Mouse (Mus musculus) gastrocnemius, postnatal 36 days (tissue): ENCODE results near the gene Bicd2. TPM values are rescaled to one million over a fixed set of nuclear protein-coding genes. Genes with fewer than 3 reads are reported as not detected.

Source experiments
- DNase-seq, 2 experiments: peaks; one replicate each; pipeline ENCODE4 v3.0.0; 2022
- intact Hi-C: fragments of 180-260 bp; cut with DNase I; formaldehyde crosslinking; loops from one replicate; pipeline ENCODE4 v1.15.1; 2025
- total RNA-seq, 2 experiments: library from RNA; stranded (reverse); gene quantifications; 2 replicates each; pipeline ENCODE4 v1.2.3; 2021

Bicd2 gene
- total RNA-seq, 2 experiments from 2014 or later = 23.3 to 24.5 TPM

DNA sequence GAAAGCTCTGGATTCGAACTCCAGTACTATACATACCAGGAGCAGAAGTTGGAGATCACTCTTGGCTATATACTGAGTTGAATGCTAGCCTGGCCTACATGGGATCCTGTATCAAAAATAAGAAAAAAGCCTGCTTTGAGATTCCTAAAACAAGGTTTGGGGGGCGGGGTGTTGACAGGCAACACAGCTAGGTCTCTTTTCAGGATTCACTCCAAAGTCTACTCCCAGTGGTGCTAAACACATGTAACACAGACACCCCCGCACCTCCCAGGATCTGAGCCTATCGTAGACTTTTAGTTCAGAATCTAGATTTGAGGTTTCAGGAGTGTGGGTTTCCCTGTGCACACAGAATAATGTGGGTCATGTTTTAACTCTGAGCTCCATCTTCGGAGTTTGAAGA is 18.6 kb upstream of the Bicd2 start:
- intact Hi-C loops = loop anchor here (10.0 kb wide), 1 partner anchor 322 kb away; no protein-coding TSS in a partner anchor
- no peak for DNase-seq

DNA sequence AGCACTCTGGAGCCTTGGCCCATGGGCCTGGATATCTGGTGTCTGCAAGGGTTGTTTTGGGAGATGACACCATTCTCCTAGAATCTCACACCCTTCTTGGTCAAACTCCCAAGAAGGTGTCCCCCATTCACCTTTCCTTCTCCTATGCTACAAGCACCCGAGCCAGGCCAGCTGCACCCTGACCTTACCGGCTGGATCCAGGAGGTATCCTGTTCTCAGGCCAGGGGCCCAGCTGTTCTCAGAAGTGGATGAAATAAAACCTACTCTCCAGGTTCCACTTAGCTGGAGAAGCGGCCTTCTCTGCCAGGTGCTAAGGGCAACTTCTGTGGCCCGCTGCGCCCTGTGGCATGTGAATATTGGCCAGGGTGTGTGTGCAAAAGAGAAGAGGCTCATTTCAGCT is 16.5 kb upstream of the Bicd2 start:
- intact Hi-C loops = loop anchor here (10.0 kb wide), 1 partner anchor 320 kb away; no protein-coding TSS in a partner anchor
- DNase-seq = peak; percentile 56 to 71

DNA sequence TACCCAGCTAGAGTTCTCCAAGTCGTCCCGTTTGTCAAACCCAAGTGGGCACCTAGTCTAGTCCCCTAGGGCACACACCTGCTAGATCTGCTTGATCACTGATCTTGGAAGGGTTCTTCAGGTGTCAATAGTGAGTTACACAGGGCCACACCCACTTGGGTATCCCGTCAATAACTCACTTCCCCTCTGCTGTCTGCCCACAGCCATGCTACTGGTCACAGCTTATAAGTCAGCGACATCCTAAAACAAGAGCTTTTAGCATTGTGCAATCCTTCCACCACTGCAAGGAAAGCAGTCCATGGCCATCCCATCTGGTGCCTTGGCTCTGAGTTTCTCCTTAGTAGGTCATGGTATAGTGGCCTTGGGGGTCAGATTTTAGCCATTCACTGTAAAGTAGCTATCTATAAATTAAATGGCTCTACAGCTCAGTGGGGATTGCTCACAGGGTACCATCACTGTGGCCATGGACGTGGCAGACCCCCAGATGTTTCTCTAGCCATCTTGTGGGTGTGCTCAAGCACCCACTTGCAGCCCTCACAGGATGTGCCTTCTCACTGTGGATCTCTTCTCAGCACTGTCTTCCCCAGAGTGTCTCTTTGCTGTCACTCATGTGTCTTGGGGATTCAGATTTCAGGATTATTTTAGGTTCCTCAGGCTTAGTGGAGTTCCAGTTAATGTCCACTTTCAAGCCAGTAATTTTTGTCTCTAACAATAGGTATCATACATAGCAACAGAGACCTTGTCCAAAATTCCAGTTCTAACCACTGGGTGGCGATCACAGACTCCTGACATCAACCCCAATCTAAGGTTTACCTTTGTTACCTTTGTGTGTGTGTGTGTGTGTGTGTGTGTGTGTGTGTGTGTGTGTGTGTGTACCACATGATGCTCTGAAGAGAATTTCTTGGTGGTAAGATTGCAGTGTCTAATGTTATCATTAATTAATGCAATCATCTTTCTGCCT is 14.9 kb upstream of the Bicd2 start:
- DNase-seq = no peak
- intact Hi-C loops = loop anchor here (2.0 to 10.0 kb wide), 2 partner anchors 54 to 318 kb away; no protein-coding TSS in a partner anchor

DNA sequence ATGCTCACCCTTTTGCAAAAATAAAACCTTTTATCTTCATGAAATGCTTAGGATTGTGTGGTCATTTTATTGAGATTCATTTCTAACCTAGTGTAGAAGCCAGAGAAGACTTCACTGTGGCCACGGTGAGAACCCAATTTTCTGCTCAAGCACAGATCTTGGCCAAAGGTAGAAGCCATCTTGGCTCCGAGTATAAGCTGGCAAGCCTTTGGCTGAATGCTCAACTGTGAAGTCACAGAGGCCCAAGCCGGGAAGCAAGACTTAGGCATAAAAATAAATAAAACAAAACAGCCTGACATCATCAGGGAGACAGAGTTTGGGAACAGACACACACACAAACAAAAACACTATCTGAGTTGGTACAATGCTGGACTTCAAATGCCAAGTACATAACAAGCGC is 13.3 kb upstream of the Bicd2 start:
- intact Hi-C loops = loop anchor here (10.0 kb wide), 1 partner anchor 317 kb away; no protein-coding TSS in a partner anchor

DNA sequence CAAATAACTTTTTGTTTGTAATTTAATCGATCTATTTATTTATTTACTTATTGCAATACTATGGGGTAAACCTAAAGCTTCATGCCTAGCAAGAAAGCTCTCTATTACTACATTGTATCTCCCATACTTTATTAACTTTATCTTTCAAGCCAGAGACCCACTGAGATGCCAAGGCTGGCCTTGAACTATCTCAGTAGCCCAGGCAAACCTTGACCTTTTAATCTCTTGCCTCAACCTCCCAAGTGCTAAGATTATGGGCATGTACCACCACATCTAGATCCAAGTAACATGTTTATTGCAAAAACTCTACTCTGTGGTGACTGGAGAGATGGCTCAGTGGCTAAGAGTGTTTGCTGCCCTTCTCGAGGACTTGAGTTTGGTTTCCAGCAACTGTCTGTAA is 8.1 kb upstream of the Bicd2 start:
- DNase-seq = no peak
- intact Hi-C loops = no loop called here

More for the DNA sequence above, 13.3 kb upstream of the Bicd2 start:
- no peak for DNase-seq

DNA sequence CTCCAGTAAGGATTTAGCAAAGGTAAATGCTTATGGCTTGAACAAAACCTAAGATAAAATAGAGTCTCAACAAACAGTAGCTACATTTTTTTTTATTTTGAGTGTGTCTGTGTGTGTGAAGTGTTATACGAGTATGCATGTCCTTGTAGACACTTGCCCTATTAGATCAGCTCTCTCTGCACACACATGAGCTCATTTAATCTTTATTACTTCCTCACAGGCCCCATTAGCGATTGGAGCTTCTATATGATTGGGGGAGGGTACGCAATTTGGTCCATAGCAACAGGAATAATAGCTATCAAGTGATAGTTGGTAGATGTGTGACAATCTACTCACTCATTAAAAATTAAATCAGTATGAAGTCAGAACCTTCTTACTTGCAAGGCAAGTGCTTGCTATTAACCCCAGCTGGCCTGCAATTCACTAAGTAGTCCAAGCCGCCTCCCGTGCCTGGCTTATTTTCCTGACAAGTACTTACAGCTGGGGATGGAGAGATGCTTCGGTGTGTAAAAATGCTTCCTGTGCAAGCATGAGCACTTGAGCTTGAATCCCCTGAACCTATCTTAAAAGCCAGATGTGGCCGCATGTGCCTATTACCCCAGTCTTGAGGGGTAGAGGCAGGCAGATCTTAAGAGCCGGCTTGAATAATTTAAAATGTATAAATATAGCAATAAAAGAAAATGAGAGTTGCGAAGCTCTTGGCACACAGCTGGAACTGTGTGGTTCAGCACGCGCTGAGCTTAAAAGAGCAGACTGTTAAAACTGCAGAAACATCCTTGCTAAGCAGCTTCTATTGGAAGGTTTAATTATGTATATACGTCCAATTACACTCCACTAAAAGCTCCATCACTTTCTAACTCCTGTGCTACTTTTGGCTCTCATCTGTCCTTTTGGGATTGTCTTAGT is 6.1 kb upstream of the Bicd2 start:
- DNase-seq = no peak
- intact Hi-C loops = no loop called here

DNA sequence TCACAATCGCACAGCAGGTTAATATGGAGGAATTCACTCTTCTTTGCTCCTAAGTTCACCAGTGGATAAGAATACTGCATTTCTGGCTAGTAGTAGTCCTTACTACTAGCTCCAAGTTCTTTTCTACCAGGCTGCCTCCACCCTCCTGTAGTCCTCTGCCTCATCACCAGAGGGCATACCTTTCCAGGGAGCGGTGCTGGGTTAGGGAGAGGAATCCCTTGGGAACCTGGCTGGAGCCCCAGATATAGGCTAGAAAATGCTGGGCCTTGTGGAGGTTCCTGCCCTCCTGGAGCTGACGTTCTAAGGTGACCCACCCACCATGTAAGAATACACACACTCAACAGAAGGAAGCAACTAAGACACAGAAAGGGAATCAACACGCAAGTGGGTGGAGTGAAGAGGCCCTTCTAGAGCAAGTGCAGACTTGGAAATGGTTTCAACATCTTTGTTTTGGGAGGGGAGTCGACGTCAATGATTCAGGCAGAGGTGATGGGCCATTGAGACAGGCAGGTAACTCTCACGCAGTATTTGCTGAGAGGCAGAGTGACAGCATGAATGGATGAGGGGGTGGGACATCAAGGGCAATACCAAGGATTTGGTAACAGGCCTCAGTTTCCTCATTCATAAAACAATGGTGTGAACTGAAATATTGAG is 2.4 kb upstream of the Bicd2 start:
- intact Hi-C loops = loop anchor here (2.0 kb wide), 1 partner anchor 42 kb away; no protein-coding TSS in a partner anchor
- DNase-seq = peak in 1 of 2 experiments; percentile 53

DNA sequence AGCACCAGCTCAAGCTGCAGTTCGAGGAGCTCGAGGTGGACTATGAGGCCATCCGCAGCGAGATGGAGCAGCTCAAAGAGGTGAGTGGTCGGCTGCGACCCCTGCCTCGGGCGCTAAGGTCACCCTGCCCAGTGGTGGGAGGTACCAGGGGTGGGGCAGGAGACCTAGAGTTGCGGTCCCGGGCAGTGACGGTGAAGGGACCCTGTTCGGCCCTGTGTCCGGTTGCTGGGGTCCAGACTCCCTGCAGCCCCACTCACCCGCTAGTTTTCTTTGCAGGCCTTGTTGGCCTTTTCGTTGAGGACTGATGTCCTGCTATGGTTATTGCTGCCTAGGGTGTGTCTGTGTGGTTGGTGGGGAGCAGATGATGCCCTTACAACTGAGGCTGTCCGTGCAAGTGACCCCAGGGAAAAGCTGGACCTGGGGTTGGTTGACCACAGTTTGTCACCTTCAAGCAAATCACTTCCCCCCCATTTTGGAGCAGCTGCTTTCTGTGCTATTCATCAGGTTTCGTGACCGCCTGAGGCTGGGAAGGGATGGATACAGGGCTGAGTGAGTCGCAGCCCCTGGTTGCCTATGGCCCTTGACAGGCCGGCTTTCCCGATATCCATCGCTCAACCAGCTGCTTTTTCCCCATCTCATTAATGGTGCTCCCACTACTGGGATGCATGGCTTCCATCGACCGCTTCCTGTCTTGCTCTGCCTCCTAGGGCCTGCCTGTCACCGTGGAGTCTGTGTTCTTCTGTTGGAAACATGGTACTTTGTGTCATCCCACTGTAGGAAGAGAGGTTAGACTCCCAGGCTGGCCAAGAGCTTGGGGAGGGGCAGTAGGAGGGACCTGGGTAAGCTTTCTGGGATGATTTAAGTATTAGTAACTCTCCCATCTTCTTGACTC is 692 bp downstream of the Bicd2 start:
- DNase-seq = no peak
- intact Hi-C loops = loop anchor here (5.0 kb wide), 1 partner anchor 310 kb away; the partner anchor contains the start of genes Cenpp and Nol8

DNA sequence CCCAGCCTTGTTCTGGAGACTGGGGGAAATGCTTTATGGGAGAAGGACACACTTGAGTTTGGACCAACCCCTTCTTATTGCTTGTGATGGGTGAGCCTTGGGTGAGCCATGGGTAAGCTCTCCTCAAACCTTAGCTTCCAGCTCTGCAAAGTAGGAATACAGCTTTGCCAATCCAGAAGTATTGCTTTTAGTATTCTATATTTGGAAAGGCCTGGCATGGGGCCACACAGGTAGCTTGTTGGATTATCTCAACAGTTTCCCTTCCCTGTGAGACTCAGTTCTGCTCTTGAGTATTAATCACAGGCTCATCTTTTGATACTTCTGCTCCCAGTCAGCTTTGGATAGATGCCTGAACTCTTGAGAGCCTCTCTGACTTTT is 1.3 kb downstream of the Bicd2 start:
- intact Hi-C loops = loop anchor here (5.0 kb wide), 1 partner anchor 310 kb away; the partner anchor contains the start of genes Cenpp and Nol8
- DNase-seq = no peak

DNA sequence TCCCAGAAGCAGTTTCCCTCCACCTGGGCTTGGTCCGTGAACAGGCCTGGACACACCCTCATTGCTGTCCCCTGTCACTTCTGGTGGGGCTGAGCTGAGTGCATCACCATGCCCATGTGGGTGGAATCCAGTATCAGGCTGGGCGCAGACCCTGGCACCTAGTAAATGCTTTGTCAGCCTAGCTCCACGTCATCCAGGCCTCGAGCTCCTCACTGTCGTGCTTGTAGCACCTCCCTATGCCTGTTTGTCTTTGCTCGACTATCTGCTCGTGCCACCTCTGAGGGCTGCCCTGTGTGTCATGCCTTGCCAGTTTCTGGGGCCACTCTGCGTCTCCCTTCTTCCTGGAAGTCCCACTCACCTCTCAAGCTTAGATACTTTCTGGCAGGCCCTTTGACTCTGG is 3.2 kb downstream of the Bicd2 start:
- no peak for DNase-seq
- intact Hi-C loops = loop anchor here (5.0 kb wide), 1 partner anchor 308 kb away; the partner anchor contains the start of genes Cenpp and Nol8

DNA sequence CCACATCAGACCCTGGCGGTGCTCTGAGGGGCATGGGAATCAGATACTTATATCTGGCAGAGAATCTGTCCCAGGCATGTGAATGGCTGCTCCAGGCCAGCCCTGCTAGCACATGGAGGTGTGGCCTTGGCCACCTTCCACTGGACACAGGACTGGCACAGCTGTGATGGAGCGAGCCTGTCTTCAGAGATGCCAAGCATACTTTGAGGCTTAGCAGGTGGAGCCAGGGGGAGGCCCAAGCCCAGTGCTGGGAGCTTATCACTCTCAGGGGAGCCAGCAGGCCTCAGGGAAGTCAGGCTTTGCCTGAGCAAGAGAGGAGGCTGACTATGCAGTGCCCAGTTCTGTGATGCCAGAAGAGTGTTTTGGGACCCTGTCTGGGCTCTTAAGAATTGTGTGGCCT is 4.1 kb downstream of the Bicd2 start:
- DNase-seq = peak; percentile 52 to 68
- intact Hi-C loops = no loop called here

DNA sequence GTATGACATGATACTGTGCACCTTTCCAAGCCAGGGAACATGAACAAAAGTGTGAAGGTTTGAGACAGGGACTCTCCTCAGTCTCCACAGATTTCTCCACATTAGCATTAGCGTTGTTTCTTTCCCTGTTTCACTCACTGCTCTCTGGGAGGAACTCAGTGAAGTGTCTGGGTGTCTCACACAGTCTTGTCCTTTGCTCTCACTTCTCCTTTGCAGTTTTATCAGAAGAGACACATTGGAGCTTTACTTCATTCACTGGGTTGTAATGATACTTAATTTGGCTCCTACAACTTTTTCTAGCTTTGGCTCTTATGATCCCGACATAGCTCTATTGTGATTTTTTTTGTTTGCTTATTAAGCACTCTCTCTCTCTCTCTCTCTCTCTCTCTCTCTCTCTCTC is 7.1 kb downstream of the Bicd2 start:
- intact Hi-C loops = no loop called here
- no peak for DNase-seq

DNA sequence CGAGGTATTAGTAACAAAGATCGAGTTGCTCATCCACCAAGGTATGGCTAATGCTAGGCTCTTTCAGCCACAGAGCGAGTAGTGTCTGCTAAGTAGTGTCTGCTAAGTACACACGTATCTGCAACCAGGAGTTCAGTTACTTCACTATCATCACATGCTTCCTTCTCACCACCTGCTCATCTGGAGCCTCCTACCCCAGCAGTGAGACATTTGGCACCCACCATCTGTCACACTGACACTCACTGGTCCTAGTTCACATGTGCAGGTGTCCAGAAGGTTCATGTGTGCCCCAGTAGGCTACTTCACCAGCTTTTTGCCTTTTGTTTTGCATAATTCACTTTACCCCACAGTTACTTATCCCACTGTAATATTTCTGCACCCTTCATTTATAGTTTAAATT is 8.0 kb downstream of the Bicd2 start:
- no peak for DNase-seq
- intact Hi-C loops = no loop called here

DNA sequence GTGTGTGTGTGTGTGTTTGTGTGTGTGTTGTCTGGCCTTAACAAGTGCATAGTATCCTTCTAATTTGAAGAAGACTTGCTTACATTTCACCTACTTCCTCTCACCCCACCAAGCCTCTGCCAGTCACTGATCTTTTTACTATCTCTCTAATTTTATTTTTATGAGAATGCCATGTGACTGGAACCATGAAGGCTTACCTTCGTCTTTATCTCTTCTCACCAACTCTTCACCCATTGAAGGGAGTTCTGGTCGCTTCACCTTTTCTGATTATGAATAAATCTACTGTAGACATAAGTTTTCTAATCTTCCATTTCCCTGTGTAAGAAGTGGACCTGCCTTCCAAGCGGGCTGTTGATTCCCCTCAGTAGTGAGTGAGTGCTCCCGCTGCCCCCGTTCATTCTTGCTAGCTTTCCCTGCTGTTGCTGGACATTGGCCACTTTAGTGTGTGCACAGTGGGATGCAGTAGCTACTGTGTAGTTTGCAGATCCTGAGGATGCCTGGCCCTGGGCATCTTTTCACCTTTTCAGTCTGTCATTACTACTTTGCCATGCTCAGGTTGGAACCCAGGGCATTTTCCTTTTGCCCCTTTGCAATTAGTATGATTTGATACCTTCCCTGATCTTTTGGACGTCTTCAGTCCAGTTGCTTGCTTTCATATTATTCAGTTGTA is 8.6 kb downstream of the Bicd2 start:
- DNase-seq = no peak
- intact Hi-C loops = no loop called here

DNA sequence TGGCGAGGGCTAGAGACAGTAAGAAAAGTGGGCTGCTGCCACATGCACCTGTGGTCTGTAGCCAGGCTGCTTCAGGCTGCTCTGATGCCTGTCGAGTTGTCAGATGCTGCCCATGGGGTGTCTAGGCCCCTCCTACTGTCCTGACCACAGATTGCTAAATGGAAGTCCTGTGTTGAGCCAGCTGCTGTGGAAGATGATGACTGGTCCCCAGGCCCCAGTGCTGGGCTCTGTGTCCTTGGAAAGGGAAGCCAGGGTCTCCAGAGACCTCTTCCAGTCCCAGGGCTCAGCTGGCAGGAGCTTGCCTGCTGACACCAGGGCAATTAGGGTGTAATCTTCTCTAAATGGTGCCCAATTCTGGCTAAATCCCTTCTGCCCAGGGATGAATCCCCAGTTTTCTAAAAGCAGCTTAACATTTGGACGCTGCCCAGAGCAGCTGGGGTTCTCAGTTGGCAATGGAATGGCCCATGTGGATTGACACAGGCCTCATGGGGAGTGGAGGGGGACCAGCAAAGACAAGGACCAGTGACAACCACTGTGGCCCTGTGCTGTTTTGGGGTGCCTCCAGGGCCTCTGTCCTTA is 11.3 kb downstream of the Bicd2 start:
- intact Hi-C loops = no loop called here
- DNase-seq = peak; percentile 37 to 47

DNA sequence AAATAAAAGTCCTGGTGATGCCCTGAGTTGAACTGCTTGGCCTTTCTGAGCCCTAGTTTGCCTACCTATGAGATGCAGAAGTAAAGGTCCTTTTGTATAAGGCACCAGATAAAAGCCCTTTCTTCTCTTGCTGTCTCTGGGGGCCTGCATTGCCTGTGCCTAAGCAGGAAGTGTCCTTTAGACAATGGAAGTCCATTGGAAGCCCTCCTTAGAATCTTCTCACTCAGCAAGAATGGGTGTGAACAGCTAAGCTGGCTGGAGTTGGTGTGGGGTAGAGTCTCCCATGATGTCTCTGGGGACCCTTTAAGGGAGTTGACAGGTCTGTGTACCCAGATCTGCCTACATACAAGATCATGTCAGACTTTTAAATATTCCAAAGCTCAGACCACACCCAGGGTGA is 12.0 kb downstream of the Bicd2 start:
- DNase-seq = no peak
- intact Hi-C loops = no loop called here

DNA sequence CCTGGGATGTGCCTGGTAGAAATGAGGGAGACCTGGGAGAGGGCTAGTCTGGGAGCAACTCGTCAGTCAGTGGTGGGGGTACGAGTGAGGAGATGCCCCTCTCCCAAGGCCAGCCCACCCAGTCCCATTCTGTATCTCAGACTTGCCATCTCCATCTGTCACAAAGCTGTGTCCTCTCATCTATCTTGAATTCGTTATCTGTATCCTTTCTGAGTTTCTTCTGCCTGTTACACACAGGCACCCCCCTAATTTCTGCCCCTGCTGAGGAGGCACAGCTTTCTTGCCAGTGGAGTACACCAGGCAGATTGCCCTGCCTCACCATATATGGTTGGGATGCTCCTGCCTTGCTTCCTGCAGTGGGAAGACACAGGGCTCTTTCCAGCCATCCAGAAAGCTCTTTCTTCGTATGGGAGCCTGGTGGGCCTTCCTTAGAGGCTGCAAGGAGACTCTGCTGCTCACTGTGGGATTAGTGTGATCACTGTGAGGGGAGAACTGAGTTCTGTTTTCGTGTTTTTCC is 12.7 kb downstream of the Bicd2 start:
- intact Hi-C loops = no loop called here
- DNase-seq = no peak

DNA sequence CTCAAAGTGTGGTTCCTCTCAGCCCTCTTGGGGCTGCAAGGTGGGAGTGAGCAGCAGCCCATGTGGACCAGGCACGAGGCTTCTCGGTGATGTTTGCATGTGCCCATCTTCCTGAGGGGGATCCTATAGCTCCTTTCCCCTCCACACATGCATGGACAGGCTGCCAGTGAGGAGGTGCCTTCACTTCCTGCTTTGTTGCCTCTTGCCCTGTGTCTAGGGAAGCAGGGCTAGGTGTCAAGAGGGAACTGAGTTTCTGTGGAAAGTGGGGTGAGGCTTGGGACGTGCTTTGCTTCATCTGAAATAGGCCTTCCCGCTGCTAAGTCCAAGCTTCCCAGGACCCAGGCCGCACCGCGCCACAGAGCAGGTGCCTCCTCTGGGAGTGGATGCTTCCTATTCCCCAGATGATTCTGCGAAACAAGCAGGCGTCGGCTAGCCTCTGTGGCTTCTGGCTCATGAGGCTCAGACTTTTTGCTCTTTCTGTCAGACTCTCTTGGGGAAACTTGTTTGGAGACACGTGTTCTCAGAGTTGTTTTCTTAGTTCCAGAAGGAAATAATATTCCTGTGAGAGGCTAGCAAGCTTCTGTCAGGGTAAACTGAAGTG is 14.2 kb downstream of the Bicd2 start:
- intact Hi-C loops = no loop called here
- no peak for DNase-seq
